Mouse (Mus musculus) heart, postnatal 0 days (tissue): ENCODE data around the gene Nrf1.

ENCODE experiments used
- CTCF ChIP-seq: IDR thresholded peaks from 2 replicates; pipeline ENCODE4 v1.5.1; 2016; ENCODE audit warnings: antibody characterized with exemption, control low read depth, low read depth
- EP300 ChIP-seq: IDR thresholded peaks from 2 replicates; pipeline ENCODE4 v1.6.1; 2016; ENCODE audit warnings: antibody characterized with exemption, low read depth

DNA sequence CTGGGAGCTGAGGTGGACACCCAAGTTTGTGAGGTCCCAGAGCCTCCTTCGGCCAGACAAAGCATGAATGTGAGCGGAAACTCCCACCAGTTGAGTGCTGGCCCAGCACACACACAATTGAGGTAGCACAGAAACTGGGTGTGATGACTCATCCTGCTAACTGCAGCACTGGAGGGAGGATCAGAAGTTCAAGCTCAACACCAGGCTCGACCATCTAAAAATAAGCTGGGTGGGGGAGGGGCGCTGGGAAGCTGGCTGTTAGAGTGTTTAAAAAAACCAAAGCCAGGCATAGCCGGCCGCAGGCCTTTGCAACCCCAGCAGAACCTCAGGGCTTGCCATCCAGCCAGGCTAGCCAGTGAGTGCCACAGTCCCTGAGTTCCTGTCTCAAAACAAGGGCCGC is 114.3 kb downstream of the Nrf1 start:
- TF ChIP-seq CTCF = no peak
- TF ChIP-seq EP300 = no peak
